Mouse (Mus musculus) limb, embryonic 12.5 days (tissue): ENCODE results near the gene Leap2. TPM values are rescaled to one million over a fixed set of nuclear protein-coding genes. Genes with fewer than 3 reads are reported as not detected.

Experiments
- ATAC-seq: fragments of 200-750 bp; cut with Nextera tagmentation; 2 replicates; pipeline ENCODE4 v1.8.0; 2017; ENCODE audit warnings: low read depth, moderate TSS enrichment; ENCODE audit not compliant: insufficient number of reproducible peaks, insufficient read depth, low FRiP score, low TSS enrichment
- H3K27ac ChIP-seq: fragments of 300-500 bp; sonication (generic); 2 replicates; pipeline ENCODE4 v1.5.1; 2016; ENCODE audit warnings: mild to moderate bottlenecking, moderate library complexity
- H3K27me3 ChIP-seq: fragments of 300-500 bp; sonication (generic); 2 replicates; pipeline ENCODE4 v1.6.1; 2016; ENCODE audit warnings: mild to moderate bottlenecking, moderate library complexity
- H3K36me3 ChIP-seq: fragments of 300-500 bp; sonication (generic); 2 replicates; pipeline ENCODE4 v1.6.1; 2016; ENCODE audit warnings: mild to moderate bottlenecking, moderate library complexity
- H3K4me1 ChIP-seq: fragments of 300-500 bp; sonication (generic); replicated peaks from 2 replicates; pipeline ENCODE4 v1.6.1; 2016
- H3K4me2 ChIP-seq: fragments of 300-500 bp; sonication (generic); 2 replicates; pipeline ENCODE4 v1.6.1; 2016; ENCODE audit warnings: mild to moderate bottlenecking, moderate library complexity
- H3K4me3 ChIP-seq: fragments of 300-500 bp; sonication (generic); replicated peaks from 2 replicates; pipeline ENCODE4 v1.5.1; 2016; ENCODE audit warnings: mild to moderate bottlenecking
- H3K9ac ChIP-seq: fragments of 300-500 bp; sonication (generic); replicated peaks from 2 replicates; pipeline ENCODE4 v1.6.1; 2016; ENCODE audit warnings: mild to moderate bottlenecking, moderate library complexity
- H3K9me3 ChIP-seq: fragments of 300-500 bp; sonication (generic); 2 replicates; pipeline ENCODE4 v1.6.1; 2016; ENCODE audit warnings: mild to moderate bottlenecking, moderate library complexity
- WGBS: fragments of 180-500 bp; shearing (Covaris S2); methylation state at CpG from one replicate; pipeline ENCODE4 v1.1.7; 2016; 5-methylcytosine and 5-hydroxymethylcytosine counted together
- microRNA-seq: library from miRNA; unstranded; fragments of <30 nt; microRNA quantifications from one replicate; pipeline ENCODE4, GENCODE M21; 2017
- polyA plus RNA-seq: library from polyadenylated mRNA; unstranded; fragments of >200 nt; fragmentation: Nextera tagmentation; extraction: Ambion mirVana; gene quantifications from 2 replicates; pipeline ENCODE4 v1.2.1, GENCODE M21; 2016

Leap2 gene
- polyA plus RNA-seq, 1 experiment from 2014 or later: 0.44 TPM

GRCm38 (mm10) chr11:53425251-53425650 is 2.3 kb upstream of the Leap2 start:
- no peak for ATAC-seq

GRCm38 (mm10) chr11:53424826-53425225 is 1.9 kb upstream of the Leap2 start:
- no peak overlapping the region for H3K9ac ChIP-seq
- ATAC-seq: no peak
- peaks cover 34% of the 10 kb centered on the region for H3K36me3 ChIP-seq
- 79% methylated on average over 2 of the region's 2 CpGs for WGBS
- no peaks in the 10 kb centered on the region for H3K9me3 ChIP-seq
- peaks cover 5% of the 10 kb centered on the region for H3K4me1 ChIP-seq
- no peak overlapping the region for H3K27ac ChIP-seq
- no peak overlapping the region for H3K4me2 ChIP-seq
- no peaks in the 10 kb centered on the region for H3K27me3 ChIP-seq
- H3K4me3 ChIP-seq: no peak overlapping the region

More at GRCm38 (mm10) chr11:53425251-53425650, 2.3 kb upstream of the Leap2 start:
- 61% methylated on average over 3 of the region's 3 CpGs for WGBS
- Histone ChIP-seq H3K4me1 (peaks cover 8% of the 10 kb centered on the region), H3K27me3 (no peaks in the 10 kb centered on the region), H3K36me3 (peaks cover 29% of the 10 kb centered on the region), H3K4me3 (no peak overlapping the region), H3K9me3 (no peaks in the 10 kb centered on the region), H3K9ac (no peak overlapping the region), H3K4me2 (no peak overlapping the region), H3K27ac (no peak overlapping the region)

- Histone ChIP-seq H3K36me3 (peaks cover 77% of the 10 kb centered on the region), H3K9ac (no peak overlapping the region), H3K27me3 (no peaks in the 10 kb centered on the region), H3K4me2 (no peak overlapping the region), H3K4me3 (no peak overlapping the region), H3K9me3 (no peaks in the 10 kb centered on the region), H3K27ac (no peak overlapping the region), H3K4me1 (no peaks in the 10 kb centered on the region)
- no peak for ATAC-seq
These were observed 4.9 kb downstream of the Leap2 start for GRCm38 (mm10) chr11:53418048-53418447.

- no peak overlapping the region for H3K4me3 ChIP-seq
- no peak overlapping the region for H3K9ac ChIP-seq
- peaks cover 93% of the 10 kb centered on the region for H3K36me3 ChIP-seq
- H3K27ac ChIP-seq: no peak overlapping the region
- no peaks in the 10 kb centered on the region for H3K4me1 ChIP-seq
- no peak for ATAC-seq
- no peaks in the 10 kb centered on the region for H3K27me3 ChIP-seq
- WGBS: 96% methylated on average over 4 of the region's 4 CpGs
- H3K4me2 ChIP-seq: no peak overlapping the region
- H3K9me3 ChIP-seq: no peaks in the 10 kb centered on the region
These were observed 9.1 kb downstream of the Leap2 start for GRCm38 (mm10) chr11:53413871-53414270.

- no peak overlapping the region for H3K4me2 ChIP-seq
- no peak overlapping the region for H3K4me3 ChIP-seq
- H3K9me3 ChIP-seq: no peaks in the 10 kb centered on the region
- H3K27me3 ChIP-seq: no peaks in the 10 kb centered on the region
- no peaks in the 10 kb centered on the region for H3K4me1 ChIP-seq
- no peak for ATAC-seq
- no peak overlapping the region for H3K9ac ChIP-seq
- H3K27ac ChIP-seq: no peak overlapping the region
- H3K36me3 ChIP-seq: peaks cover 94% of the 10 kb centered on the region
These were observed 11.2 kb downstream of the Leap2 start for GRCm38 (mm10) chr11:53411738-53412137.

GRCm38 (mm10) chr11:53403638-53404037 is 19.3 kb downstream of the Leap2 start:
- no peak overlapping the region for H3K27ac ChIP-seq
- ATAC-seq: no peak
- H3K27me3 ChIP-seq: no peaks in the 10 kb centered on the region
- no peak overlapping the region for H3K4me3 ChIP-seq
- no peak overlapping the region for H3K9ac ChIP-seq
- peaks cover 90% of the 10 kb centered on the region for H3K36me3 ChIP-seq
- 87% methylated on average over 1 of the region's 1 CpGs for WGBS
- H3K4me2 ChIP-seq: no peak overlapping the region
- no peaks in the 10 kb centered on the region for H3K4me1 ChIP-seq
- no peaks in the 10 kb centered on the region for H3K9me3 ChIP-seq

- H3K9me3 ChIP-seq: no peaks in the 10 kb centered on the region
- WGBS: 84% methylated on average over 1 of the region's 1 CpGs
- no peak overlapping the region for H3K9ac ChIP-seq
- H3K4me1 ChIP-seq: no peaks in the 10 kb centered on the region
- peaks cover 78% of the 10 kb centered on the region for H3K36me3 ChIP-seq
- H3K27me3 ChIP-seq: no peaks in the 10 kb centered on the region
- H3K27ac ChIP-seq: no peak overlapping the region
- H3K4me3 ChIP-seq: no peak overlapping the region
- ATAC-seq: no peak
- no peak overlapping the region for H3K4me2 ChIP-seq
These were observed 29.1 kb downstream of the Leap2 start for GRCm38 (mm10) chr11:53393856-53394255.

- WGBS: 87% methylated on average over 2 of the region's 2 CpGs
- peaks cover 53% of the 10 kb centered on the region for H3K36me3 ChIP-seq
- no peaks in the 10 kb centered on the region for H3K9me3 ChIP-seq
- no peaks in the 10 kb centered on the region for H3K4me1 ChIP-seq
- H3K9ac ChIP-seq: no peak overlapping the region
- no peak overlapping the region for H3K4me3 ChIP-seq
- no peak overlapping the region for H3K4me2 ChIP-seq
- H3K27ac ChIP-seq: no peak overlapping the region
- ATAC-seq: no peak
- H3K27me3 ChIP-seq: no peaks in the 10 kb centered on the region
These were observed 39.1 kb downstream of the Leap2 start for GRCm38 (mm10) chr11:53383758-53384428.

- no peaks in the 10 kb centered on the region for H3K27me3 ChIP-seq
- H3K4me3 ChIP-seq: no peak overlapping the region
- WGBS: 93% methylated on average over 1 of the region's 1 CpGs
- H3K4me2 ChIP-seq: no peak overlapping the region
- no peaks in the 10 kb centered on the region for H3K9me3 ChIP-seq
- H3K4me1 ChIP-seq: no peaks in the 10 kb centered on the region
- ATAC-seq: no peak
- H3K27ac ChIP-seq: no peak overlapping the region
- peaks cover 60% of the 10 kb centered on the region for H3K36me3 ChIP-seq
- H3K9ac ChIP-seq: no peak overlapping the region
These were observed 44.1 kb downstream of the Leap2 start for GRCm38 (mm10) chr11:53378918-53379317.

Small RNA genes within 50 kb of the gene (microRNA-seq; reads per million reads assigned to microRNA genes)
- gene Mir6920: not detected

Other genes with a start within 250 kb of the Leap2 start
- gene Hspa4, start 122.7 kb downstream of the Leap2 start, polyA plus RNA-seq: 108 and 118 TPM in 2 replicates
- 21.0 and 22.5 TPM in 2 replicates for gene Zcchc10, start 98.5 kb downstream of the Leap2 start, polyA plus RNA-seq
- 61.5 and 67.4 TPM in 2 replicates for gene Aff4, start 72.3 kb downstream of the Leap2 start, polyA plus RNA-seq
- gene Uqcrq, start 7.7 kb upstream of the Leap2 start, polyA plus RNA-seq: 461 and 512 TPM in 2 replicates
- gene Gdf9, start 7.9 kb upstream of the Leap2 start, polyA plus RNA-seq: 1.2 and 1.9 TPM in 2 replicates
- gene Gm10447, start 33.9 kb upstream of the Leap2 start, polyA plus RNA-seq: 0.36 and 0.38 TPM in 2 replicates
- gene Shroom1, start 34.0 kb upstream of the Leap2 start, polyA plus RNA-seq: 6.3 and 6.8 TPM in 2 replicates
- not detected in 2 replicates for gene Gm9837, start 47.3 kb upstream of the Leap2 start, polyA plus RNA-seq
- gene Gm9945, start 57.0 kb upstream of the Leap2 start, polyA plus RNA-seq: not detected in 2 replicates
- 0.24 and 0.32 TPM in 2 replicates for gene Sowaha, start 57.1 kb upstream of the Leap2 start, polyA plus RNA-seq
- gene Sept8, start 96.1 kb upstream of the Leap2 start, polyA plus RNA-seq: 36.7 and 41.8 TPM in 2 replicates
- 80.7 and 84.6 TPM in 2 replicates for gene Kif3a, start 144.2 kb upstream of the Leap2 start, polyA plus RNA-seq
- gene Il4, start 195.5 kb upstream of the Leap2 start, polyA plus RNA-seq: 2.0 and 2.6 TPM in 2 replicates
- gene Il13, start 211.5 kb upstream of the Leap2 start, polyA plus RNA-seq: not detected in 2 replicates